ENCODE assay signal across 13 mouse cellular contexts in genomic region chr14:30354761-30355160, GRCm38 (mm10).
DNase-seq lines count a peak whose midpoint lies in the region; ATAC-seq and TF ChIP-seq lines count a peak whose summit lies in the region.
"Had no signal": no experiment of that assay in that cellular context is flagged by ENCODE, and none has a peak within 500 bp of the region (broad histone marks: within the 10 kb centered on the region; RNA-seq: fewer than 3 reads in every experiment).

No protein-coding gene starts in this region.

- H3K27ac ChIP-seq in heart, adult 2 months: no peak overlapping the region
- no peak overlapping the region for H3K27ac ChIP-seq in limb, embryonic 12.5 days
- no peak overlapping the region for H3K27ac ChIP-seq in stomach, postnatal 0 days (replicated peaks)
- H3K27ac ChIP-seq: heart, embryonic 15.5 days had no signal

- peak overlapping the region; percentile 15; the same call in 1 of the 2 replicates for H3K4me2 ChIP-seq in limb, embryonic 12.5 days
- no peak overlapping the region for H3K4me2 ChIP-seq in stomach, postnatal 0 days (replicated peaks; ENCODE audit: low read depth)

- H3K9ac ChIP-seq in heart, adult 2 months (ENCODE audit: low read depth, low read length): no peak overlapping the region
- no peak overlapping the region for H3K9ac ChIP-seq in limb, embryonic 12.5 days (replicated peaks)
- H3K9ac ChIP-seq in stomach, postnatal 0 days (ENCODE audit: low read length): no peak overlapping the region
- H3K9ac ChIP-seq: heart, embryonic 15.5 days had no signal

- no peak for ATAC-seq in limb, embryonic 12.5 days (ENCODE audit: insufficient number of reproducible peaks, insufficient read depth, low FRiP score, low TSS enrichment, low read depth)
- ATAC-seq in stomach, postnatal 0 days (ENCODE audit: low FRiP score, low TSS enrichment): no peak

- H3K27me3 ChIP-seq in heart, adult 2 months (ENCODE audit: control insufficient read depth, insufficient read depth, low read length): peaks cover 2% of the 10 kb centered on the region; the same call in 1 of the 2 replicates
- peaks cover 43% of the 10 kb centered on the region for H3K27me3 ChIP-seq in limb, embryonic 12.5 days
- H3K27me3 ChIP-seq in stomach, postnatal 0 days (ENCODE audit: control insufficient read depth, insufficient read depth, low read length): no peaks in the 10 kb centered on the region

- WGBS in heart, adult 2 months: 62% methylated on average over 3 of the region's 3 CpGs
- 51% methylated on average over 3 of the region's 3 CpGs for WGBS in limb, embryonic 12.5 days
- WGBS in stomach, postnatal 0 days: 73% methylated on average over 3 of the region's 3 CpGs

- H3K36me3 ChIP-seq in heart, adult 2 months (ENCODE audit: control insufficient read depth, insufficient read depth, low read length): no peaks in the 10 kb centered on the region
- H3K36me3 ChIP-seq in limb, embryonic 12.5 days: no peaks in the 10 kb centered on the region
- H3K36me3 ChIP-seq in stomach, postnatal 0 days (ENCODE audit: control insufficient read depth, insufficient read depth, low read length): no peaks in the 10 kb centered on the region
- H3K36me3 ChIP-seq: heart, embryonic 15.5 days had no signal

- no peak for TF ChIP-seq CTCF in heart, adult 2 months (IDR thresholded peaks at IDR 0.05)
- TF ChIP-seq CTCF in stomach, postnatal 0 days (IDR thresholded peaks at IDR 0.05; ENCODE audit: low read depth): no peak

- H3K4me1 ChIP-seq in heart, adult 2 months (ENCODE audit: control insufficient read depth, insufficient read depth, low read length): no peaks in the 10 kb centered on the region
- H3K4me1 ChIP-seq in limb, embryonic 12.5 days (replicated peaks): peaks cover 30% of the 10 kb centered on the region
- H3K4me1 ChIP-seq in stomach, postnatal 0 days (replicated peaks; ENCODE audit: control insufficient read depth, insufficient read depth): no peaks in the 10 kb centered on the region

- TF ChIP-seq EP300 in heart, adult 2 months (IDR thresholded peaks at IDR 0.05; ENCODE audit: insufficient read depth, low read depth, low read length): no peak
- no peak for TF ChIP-seq EP300 in stomach, postnatal 0 days (optimal IDR thresholded peaks at IDR 0.05)

- H3K4me3 ChIP-seq in heart, adult 2 months: no peak overlapping the region
- H3K4me3 ChIP-seq in limb, embryonic 12.5 days (replicated peaks): no peak overlapping the region
- no peak overlapping the region for H3K4me3 ChIP-seq in stomach, postnatal 0 days (ENCODE audit: low read depth, low read length)
- H3K4me3 ChIP-seq: myocyte had no signal

- TF ChIP-seq POLR2A in heart, adult 2 months (IDR thresholded peaks at IDR 0.05; ENCODE audit: insufficient read depth, low read depth, low read length): no peak

- no peaks in the 10 kb centered on the region for H3K79me2 ChIP-seq in heart, adult 2 months (replicated peaks; ENCODE audit: control insufficient read depth, insufficient read depth, low read length)

- intact Hi-C loops in heart, adult 2 months (cut with DNase I): loop anchor here (10.0 kb wide), 1 partner anchor 100 kb away; no protein-coding TSS in a partner anchor

- H3K9me3 ChIP-seq in limb, embryonic 12.5 days: no peaks in the 10 kb centered on the region
- no peaks in the 10 kb centered on the region for H3K9me3 ChIP-seq in stomach, postnatal 0 days (ENCODE audit: control insufficient read depth, low read length)
- H3K9me3 ChIP-seq: heart, embryonic 15.5 days had no signal

- DNase-seq in heart, adult 11 months: peak; percentile 70
- DNase-seq in heart, adult 2 months: no peak
- peak; percentile 15 to 19 for DNase-seq in right cerebral cortex, postnatal 10 days (ENCODE audit: low spot score in 2 of 2)
- DNase-seq in right cerebral cortex, postnatal 14 days: no peak
- DNase-seq in stomach, postnatal 0 days (ENCODE audit: low spot score): peak; percentile 11
- DNase-seq in kidney, postnatal 14 days: no peak
- DNase-seq in heart, adult 18-20 months: no peak
- DNase-seq: cerebellum, postnatal 36 days; kidney, adult 8-10 months; lung, embryonic 14.5 days had no signal

Comparison
In these comparisons a context has a peak if more than half of its experiments do, and no peak if none do; other contexts are left out.
1. DNase-seq: peak in heart, adult 11 months (single experiment), right cerebral cortex, postnatal 10 days (2 of 2) and stomach, postnatal 0 days (single experiment); none in heart, adult 2 months (0 of 2), right cerebral cortex, postnatal 14 days (single experiment), kidney, postnatal 14 days (single experiment) and heart, adult 18-20 months (0 of 2).